Mouse (Mus musculus) embryonic facial prominence, embryonic 15.5 days (tissue): ENCODE measurements around the gene Kcnq5. TPM values are rescaled to one million over a fixed set of nuclear protein-coding genes. Genes with fewer than 3 reads are reported as not detected.

Source experiments
- ATAC-seq: fragments of 200-750 bp; cut with Nextera tagmentation; 2 replicates; pipeline ENCODE4 v1.8.0; 2017; ENCODE audit warnings: low read depth, moderate TSS enrichment; ENCODE audit not compliant: insufficient number of reproducible peaks, low FRiP score, low TSS enrichment
- H3K27ac ChIP-seq: fragments of 300-500 bp; sonication (generic); replicated peaks from 2 replicates; pipeline ENCODE4 v1.5.1; 2015; ENCODE audit warnings: mild to moderate bottlenecking, inconsistent platforms
- H3K27me3 ChIP-seq: fragments of 300-500 bp; sonication (generic); 2 replicates; pipeline ENCODE4 v1.6.1; 2015; ENCODE audit warnings: inconsistent platforms
- H3K36me3 ChIP-seq: fragments of 300-500 bp; sonication (generic); 2 replicates; pipeline ENCODE4 v1.6.1; 2015; ENCODE audit warnings: mild to moderate bottlenecking, inconsistent platforms
- H3K4me1 ChIP-seq: fragments of 300-500 bp; sonication (generic); 2 replicates; pipeline ENCODE4 v1.6.1; 2015; ENCODE audit warnings: inconsistent platforms
- H3K4me2 ChIP-seq: fragments of 300-500 bp; sonication (generic); replicated peaks from 2 replicates; pipeline ENCODE4 v1.6.1; 2015; ENCODE audit warnings: mild to moderate bottlenecking, inconsistent platforms
- H3K4me3 ChIP-seq: fragments of 300-500 bp; sonication (generic); replicated peaks from 2 replicates; pipeline ENCODE4 v1.5.1; 2015; ENCODE audit warnings: mild to moderate bottlenecking, inconsistent platforms
- H3K9ac ChIP-seq: fragments of 300-500 bp; sonication (generic); 2 replicates; pipeline ENCODE4 v1.6.1; 2015; ENCODE audit warnings: inconsistent platforms
- H3K9me3 ChIP-seq: fragments of 300-500 bp; sonication (generic); replicated peaks from 2 replicates; pipeline ENCODE4 v1.6.1; 2016; ENCODE audit warnings: inconsistent platforms
- WGBS: fragments of 180-500 bp; shearing (Covaris S2); methylation state at CpG from one replicate; pipeline ENCODE4 v1.1.7; 2015; 5-methylcytosine and 5-hydroxymethylcytosine counted together
- polyA plus RNA-seq: library from polyadenylated mRNA; unstranded; fragments of >200 nt; fragmentation: Nextera tagmentation; extraction: Ambion mirVana; gene quantifications from 2 replicates; pipeline ENCODE4 v1.2.1, GENCODE M21; 2015

The Kcnq5 gene
- polyA plus RNA-seq, 1 experiment from 2014 or later = 1.8 TPM

GRCm38 (mm10) chr1:21539486-21539885 lies 422.3 kb downstream of the Kcnq5 start:
- WGBS = 68% methylated on average over 2 of the region's 2 CpGs
- no peak for ATAC-seq

GRCm38 (mm10) chr1:21530823-21531222 lies 430.9 kb downstream of the Kcnq5 start:
- 37% methylated on average over 1 of the region's 1 CpGs for WGBS
- Histone ChIP-seq H3K9me3 (no peaks in the 10 kb centered on the region), H3K27me3 (no peaks in the 10 kb centered on the region), H3K4me3 (no peak overlapping the region), H3K9ac (no peak overlapping the region), H3K4me1 (no peaks in the 10 kb centered on the region), H3K27ac (no peak overlapping the region), H3K36me3 (no peaks in the 10 kb centered on the region), H3K4me2 (no peak overlapping the region)
- no peak for ATAC-seq

More at GRCm38 (mm10) chr1:21539486-21539885, 422.3 kb downstream of the Kcnq5 start:
- Histone ChIP-seq H3K27me3 (no peaks in the 10 kb centered on the region), H3K27ac (no peak overlapping the region), H3K36me3 (no peaks in the 10 kb centered on the region), H3K4me3 (no peak overlapping the region), H3K4me2 (no peak overlapping the region), H3K9me3 (no peaks in the 10 kb centered on the region), H3K9ac (no peak overlapping the region), H3K4me1 (no peaks in the 10 kb centered on the region)

- Histone ChIP-seq H3K9ac (no peak overlapping the region), H3K4me1 (no peaks in the 10 kb centered on the region), H3K9me3 (no peaks in the 10 kb centered on the region), H3K27me3 (no peaks in the 10 kb centered on the region), H3K36me3 (no peaks in the 10 kb centered on the region), H3K27ac (no peak overlapping the region), H3K4me3 (no peak overlapping the region), H3K4me2 (0 out of 2 replicates have a peak overlapping the region, but pooled peaks have one; percentile 4)
- WGBS = 41% methylated on average over 10 of the region's 10 CpGs
- no peak for ATAC-seq
Measured at GRCm38 (mm10) chr1:21521995-21522394, 439.7 kb downstream of the Kcnq5 start.

GRCm38 (mm10) chr1:21521475-21521874 lies 440.3 kb downstream of the Kcnq5 start:
- Histone ChIP-seq H3K4me2 (0 out of 2 replicates have a peak overlapping the region, but pooled peaks have one; percentile 4), H3K27ac (no peak overlapping the region), H3K9ac (no peak overlapping the region), H3K4me1 (no peaks in the 10 kb centered on the region), H3K4me3 (no peak overlapping the region), H3K36me3 (no peaks in the 10 kb centered on the region), H3K9me3 (no peaks in the 10 kb centered on the region), H3K27me3 (no peaks in the 10 kb centered on the region)
- ATAC-seq = no peak
- WGBS = 27% methylated on average over 8 of the region's 8 CpGs

DNA sequence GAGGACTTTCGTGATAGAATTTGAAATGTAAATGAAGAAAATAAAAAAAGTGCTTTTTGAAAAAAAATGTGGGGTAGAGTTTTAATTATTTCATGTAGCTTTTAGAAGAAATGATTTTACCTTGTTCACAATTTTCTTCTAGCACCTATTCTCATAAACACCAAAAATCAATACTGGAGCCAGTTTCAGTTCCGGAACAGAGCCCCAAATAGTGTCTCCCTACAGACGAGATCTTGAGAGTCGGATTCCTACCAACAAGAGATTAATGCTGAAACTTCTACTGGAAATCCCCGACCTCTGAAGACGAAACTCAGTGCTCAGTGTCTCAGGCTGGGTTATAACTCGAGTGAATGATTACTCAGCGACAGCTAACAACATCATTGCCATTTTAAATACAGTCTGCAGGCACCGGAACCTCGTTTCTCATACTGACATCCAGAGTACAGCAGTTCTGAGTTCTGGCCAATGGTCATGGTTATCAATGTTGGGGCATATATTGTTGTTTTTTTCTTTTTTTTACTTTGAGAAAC lies 441.6 kb downstream of the Kcnq5 start:
- Histone ChIP-seq H3K4me3 (no peak overlapping the region), H3K4me1 (no peaks in the 10 kb centered on the region), H3K4me2 (no peak overlapping the region), H3K9ac (no peak overlapping the region), H3K9me3 (no peaks in the 10 kb centered on the region), H3K27ac (no peak overlapping the region), H3K27me3 (no peaks in the 10 kb centered on the region), H3K36me3 (no peaks in the 10 kb centered on the region)
- no peak for ATAC-seq
- WGBS = 66% methylated on average over 10 of the region's 10 CpGs

DNA sequence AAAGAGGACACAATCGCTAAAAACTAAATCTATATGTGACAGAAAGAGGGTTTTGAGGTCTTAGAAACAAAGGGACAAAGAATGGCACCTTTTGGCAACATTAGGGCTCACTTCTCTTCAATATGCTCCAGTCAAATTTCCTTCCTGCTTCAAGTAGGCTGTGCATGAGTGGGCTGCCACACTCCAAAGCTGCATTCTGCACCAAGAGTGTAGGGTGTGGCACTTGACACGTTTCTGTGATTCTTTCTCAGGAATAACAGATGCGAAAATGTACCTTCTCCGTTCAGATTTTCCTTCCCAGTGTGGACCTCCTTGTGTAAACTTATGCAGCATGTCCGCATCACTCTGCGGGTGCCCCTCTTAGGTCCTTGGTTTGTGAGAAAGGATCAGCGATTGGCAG lies 455.1 kb downstream of the Kcnq5 start:
- Histone ChIP-seq H3K36me3 (no peaks in the 10 kb centered on the region), H3K9me3 (no peaks in the 10 kb centered on the region), H3K27ac (no peak overlapping the region), H3K4me2 (no peak overlapping the region), H3K4me1 (no peaks in the 10 kb centered on the region; the same call in 1 of the 2 replicates), H3K4me3 (no peak overlapping the region), H3K27me3 (no peaks in the 10 kb centered on the region), H3K9ac (no peak overlapping the region)
- ATAC-seq = no peak
- 80% methylated on average over 7 of the region's 7 CpGs for WGBS

DNA sequence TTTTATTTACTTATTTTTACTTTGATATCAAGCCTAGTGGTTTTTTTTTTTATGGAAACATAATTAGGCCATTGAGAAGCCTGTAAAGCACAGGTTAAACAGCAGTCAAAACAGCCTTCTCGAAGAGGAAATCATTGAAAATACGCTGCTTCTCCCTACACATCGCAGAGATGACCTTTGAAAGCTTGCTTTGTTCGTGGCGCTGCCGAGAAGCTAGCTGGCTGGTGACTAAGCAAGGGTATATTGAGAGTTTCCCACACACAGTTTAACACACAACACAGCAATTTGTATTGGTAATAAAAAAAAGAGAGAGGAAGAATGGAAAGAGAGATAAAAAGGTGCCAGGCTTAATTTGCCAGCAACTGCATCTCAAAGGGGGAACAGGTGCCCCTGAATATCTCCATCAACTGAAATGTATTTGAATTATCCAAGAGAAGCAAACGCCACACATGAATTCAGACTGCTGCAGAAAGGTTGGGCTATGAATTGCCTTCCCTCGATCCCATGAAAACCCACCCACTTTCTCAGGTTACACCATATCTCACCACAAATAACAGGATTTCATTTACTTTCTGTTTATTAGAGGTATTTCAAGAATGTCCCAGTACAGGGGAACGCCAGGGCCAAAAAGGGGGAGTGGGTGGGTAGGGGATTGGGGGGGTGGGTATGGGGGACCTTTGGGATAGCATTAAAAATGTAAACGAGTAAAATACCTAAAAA lies 461.8 kb downstream of the Kcnq5 start:
- H3K36me3 ChIP-seq = no peaks in the 10 kb centered on the region
- H3K4me1 ChIP-seq = 0 out of 2 replicates have a peak, but pooled peaks cover 5% of the 10 kb centered on the region
- H3K27ac ChIP-seq = no peak overlapping the region
- no peaks in the 10 kb centered on the region for H3K9me3 ChIP-seq
- no peak overlapping the region for H3K9ac ChIP-seq
- WGBS = 29% methylated on average over 10 of the region's 10 CpGs
- no peak overlapping the region for H3K4me3 ChIP-seq
- H3K27me3 ChIP-seq = no peaks in the 10 kb centered on the region
- no peak overlapping the region for H3K4me2 ChIP-seq
- no peak for ATAC-seq

DNA sequence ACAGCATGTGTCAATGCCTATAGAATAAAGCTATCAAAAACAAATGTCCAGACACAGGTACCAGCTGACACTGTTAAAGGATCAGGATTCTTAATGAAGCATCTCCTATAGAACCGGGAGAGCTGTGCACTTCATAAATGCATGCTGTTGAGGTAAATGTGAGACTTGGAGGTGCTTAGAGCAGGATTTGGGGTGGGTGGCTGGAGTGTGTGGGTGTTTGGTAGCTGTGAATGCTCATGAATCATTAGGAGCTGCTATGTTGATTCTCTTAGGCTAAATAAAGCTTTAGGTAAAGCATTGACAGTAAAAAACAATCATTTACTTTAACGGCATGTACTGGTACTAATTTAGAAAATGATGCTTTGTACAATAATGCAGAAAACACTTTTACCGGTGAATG lies 465.4 kb downstream of the Kcnq5 start:
- 0 out of 2 replicates have a peak, but pooled peaks cover 5% of the 10 kb centered on the region for H3K4me1 ChIP-seq
- WGBS = 88% methylated on average over 3 of the region's 3 CpGs
- no peaks in the 10 kb centered on the region for H3K27me3 ChIP-seq
- no peak overlapping the region for H3K4me2 ChIP-seq
- H3K27ac ChIP-seq = no peak overlapping the region
- H3K4me3 ChIP-seq = no peak overlapping the region
- H3K36me3 ChIP-seq = no peaks in the 10 kb centered on the region
- ATAC-seq = no peak
- no peaks in the 10 kb centered on the region for H3K9me3 ChIP-seq
- H3K9ac ChIP-seq = no peak overlapping the region

- H3K27me3 ChIP-seq = no peaks in the 10 kb centered on the region
- H3K4me3 ChIP-seq = no peak overlapping the region
- no peaks in the 10 kb centered on the region for H3K36me3 ChIP-seq
- no peak overlapping the region for H3K9ac ChIP-seq
- H3K27ac ChIP-seq = no peak overlapping the region
- no peak for ATAC-seq
- H3K4me1 ChIP-seq = no peaks in the 10 kb centered on the region
- H3K9me3 ChIP-seq = no peaks in the 10 kb centered on the region
- WGBS = 88% methylated on average over 3 of the region's 3 CpGs
- H3K4me2 ChIP-seq = no peak overlapping the region
Measured at GRCm38 (mm10) chr1:21488645-21489044, 473.1 kb downstream of the Kcnq5 start.

- WGBS = 51% methylated on average over 5 of the region's 5 CpGs
- ATAC-seq = 0 out of 2 replicates have a peak, but pooled peaks have one; percentile 24
Measured at GRCm38 (mm10) chr1:21486266-21486665, 475.5 kb downstream of the Kcnq5 start.

DNA sequence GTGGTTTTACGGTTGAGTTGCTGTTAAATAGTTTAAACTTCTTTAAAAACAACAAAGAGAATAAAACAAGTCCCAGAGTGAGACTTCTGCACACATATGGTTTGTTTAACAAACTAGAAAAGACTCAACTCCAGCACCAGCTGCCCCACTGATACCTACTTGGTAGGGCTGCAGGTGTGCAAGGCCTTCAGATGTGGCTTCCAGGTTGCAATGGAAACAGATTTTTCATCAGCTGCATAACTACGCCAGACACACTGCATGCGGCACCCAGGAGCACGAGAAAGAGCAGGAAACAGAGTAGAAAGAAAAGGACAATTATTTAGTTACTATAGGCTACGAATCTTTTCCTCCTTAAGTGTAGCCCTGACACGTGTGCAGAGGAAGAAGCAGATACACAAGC lies 492.4 kb downstream of the Kcnq5 start:
- no peaks in the 10 kb centered on the region for H3K27me3 ChIP-seq
- WGBS = 54% methylated on average over 6 of the region's 6 CpGs
- ATAC-seq = no peak

More at GRCm38 (mm10) chr1:21486266-21486665, 475.5 kb downstream of the Kcnq5 start:
- Histone ChIP-seq H3K27ac (no peak overlapping the region), H3K36me3 (no peaks in the 10 kb centered on the region), H3K9me3 (no peaks in the 10 kb centered on the region), H3K27me3 (no peaks in the 10 kb centered on the region), H3K4me2 (no peak overlapping the region), H3K4me1 (no peaks in the 10 kb centered on the region), H3K4me3 (no peak overlapping the region), H3K9ac (no peak overlapping the region)

GRCm38 (mm10) chr1:21466431-21466830 lies 495.3 kb downstream of the Kcnq5 start:
- no peak for ATAC-seq
- no peaks in the 10 kb centered on the region for H3K4me1 ChIP-seq
- 50% methylated on average over 4 of the region's 4 CpGs for WGBS
- H3K27me3 ChIP-seq = no peaks in the 10 kb centered on the region
- no peaks in the 10 kb centered on the region for H3K9me3 ChIP-seq
- no peak overlapping the region for H3K4me3 ChIP-seq
- H3K27ac ChIP-seq = no peak overlapping the region
- no peak overlapping the region for H3K9ac ChIP-seq
- H3K36me3 ChIP-seq = no peaks in the 10 kb centered on the region
- no peak overlapping the region for H3K4me2 ChIP-seq

More for the DNA sequence above, 492.4 kb downstream of the Kcnq5 start:
- Histone ChIP-seq H3K36me3 (no peaks in the 10 kb centered on the region), H3K9me3 (no peaks in the 10 kb centered on the region), H3K4me1 (no peaks in the 10 kb centered on the region), H3K27ac (no peak overlapping the region), H3K4me3 (no peak overlapping the region), H3K4me2 (no peak overlapping the region), H3K9ac (no peak overlapping the region)
